Mouse (Mus musculus): ENCODE results near the gene Tpk1.

- no peak for TF ChIP-seq CTCF (IDR thresholded peaks at IDR 0.05; ENCODE audit: control insufficient read depth, insufficient read depth, low read length)
- no peak for TF ChIP-seq POLR2A (IDR thresholded peaks at IDR 0.05; ENCODE audit: borderline replicate concordance, control insufficient read depth, low read depth, low read length)
Observed at GRCm38 (mm10) chr6:43337491-43337961, 328.6 kb downstream of the Tpk1 start.
